In the genomic region with DNA sequence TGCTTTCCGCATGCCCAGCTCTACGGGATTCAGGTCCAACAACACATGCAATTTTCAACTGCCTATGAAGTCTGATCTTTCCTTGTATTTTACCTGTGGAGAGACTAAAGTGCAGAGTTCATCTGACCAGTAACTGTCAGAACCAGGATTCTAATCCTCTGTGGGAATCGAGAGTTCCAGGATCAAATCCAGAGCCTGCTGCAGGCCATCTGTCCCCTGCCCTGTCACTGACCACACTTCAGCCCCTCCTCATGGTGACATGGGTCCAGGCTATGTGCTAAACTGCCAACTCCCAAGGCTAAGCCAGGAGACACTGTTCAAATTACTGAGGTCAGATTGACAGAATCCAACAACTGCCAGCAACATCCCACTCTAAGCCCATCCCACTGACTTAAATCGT, we compare ENCODE assay signal across 19 mouse cellular contexts.
DNase-seq lines count a peak whose midpoint lies in the region; TF ChIP-seq lines count a peak whose summit lies in the region.
"Had no signal": no experiment of that assay in that cellular context is flagged by ENCODE, and none has a peak within 500 bp of the region (broad histone marks: within the 10 kb centered on the region; RNA-seq: fewer than 3 reads in every experiment).

No protein-coding gene starts in this region.

- H3K27ac ChIP-seq in testis, adult 2 months (ENCODE audit: control insufficient read depth, insufficient read depth, low read depth, low read length): no peak overlapping the region

- no peak for TF ChIP-seq POLR2A in testis, adult 2 months (IDR thresholded peaks at IDR 0.05; ENCODE audit: control insufficient read depth, low read depth, low read length)

- intact Hi-C loops in heart, postnatal 10 days (cut with DNase I): no loop called here

- H3K4me3 ChIP-seq in testis, adult 2 months (ENCODE audit: control insufficient read depth, low read depth, low read length): peak overlapping the region; percentile 58

- H3K36me3 ChIP-seq in testis, adult 2 months (ENCODE audit: control insufficient read depth, insufficient read depth, low read length): no peaks in the 10 kb centered on the region
- H3K36me3 ChIP-seq: G1E had no signal

- no peak for TF ChIP-seq CTCF in testis, adult 2 months (IDR thresholded peaks at IDR 0.05; ENCODE audit: control insufficient read depth, insufficient read depth, insufficient replicate concordance, low read depth, low read length)

- peak; percentile 51 to 62 for DNase-seq in cerebellum, postnatal 10 days
- DNase-seq in cerebellum, adult 18-20 months: no peak
- DNase-seq in heart, adult 11 months: peak; percentile 59
- no peak for DNase-seq in heart, postnatal 10 days
- DNase-seq in testis, postnatal 14 days (ENCODE audit: low spot score): no peak
- DNase-seq: adrenal gland, adult 2 months; adrenal gland, adult 8-10 months; adrenal gland, postnatal 10 days; adrenal gland, postnatal 14 days; adrenal gland, postnatal 25 days; adrenal gland, postnatal 36 days; B cell, adult 2 months; cerebellum, adult 11 months; cerebellum, adult 11-12 months; cerebellum, adult 2 months had no signal

- H3K4me1 ChIP-seq in testis, adult 2 months (ENCODE audit: control insufficient read depth, insufficient read depth, low read length): peaks cover 24% of the 10 kb centered on the region

- H3K27me3 ChIP-seq in testis, adult 2 months (ENCODE audit: control insufficient read depth, insufficient read depth, low read length): no peaks in the 10 kb centered on the region
- H3K27me3 ChIP-seq: CH12.LX, Patski had no signal

Comparison
In these comparisons a context has a peak if more than half of its experiments do, and no peak if none do; other contexts are left out.
1. DNase-seq: peak in cerebellum, postnatal 10 days (2 of 2) and heart, adult 11 months (single experiment); none in cerebellum, adult 18-20 months (0 of 2), heart, postnatal 10 days (0 of 2) and testis, postnatal 14 days (single experiment).